Mouse (Mus musculus): ENCODE measurements around the gene Rnf145. TPM values are rescaled to one million over a fixed set of nuclear protein-coding genes. Genes with fewer than 3 reads are reported as not detected.

Rnf145 gene
- polyA plus RNA-seq, 1 experiment from 2014 or later, result 102 TPM

- H3K27me3 ChIP-seq (replicated peaks; ENCODE audit: control insufficient read depth, insufficient read depth, low read length), result no peaks in the 10 kb centered on the region
- peak overlapping the region; percentile 98; the same call in 1 of the 2 replicates for H3K9ac ChIP-seq (ENCODE audit: low read length)
- DNase-seq (ENCODE audit: low spot score) (peak; percentile 16), ATAC-seq (no peak)
- H3K4me1 ChIP-seq (ENCODE audit: control insufficient read depth, insufficient read depth, low read length), result 0 out of 2 replicates have a peak, but pooled peaks cover 7% of the 10 kb centered on the region
- peak overlapping the region; percentile 85 for H3K4me2 ChIP-seq (ENCODE audit: low read length)
- no peaks in the 10 kb centered on the region for H3K9me3 ChIP-seq (replicated peaks; ENCODE audit: control insufficient read depth, low read length)
- H3K36me3 ChIP-seq (ENCODE audit: control insufficient read depth, insufficient read depth, low read length), result no peaks in the 10 kb centered on the region
- WGBS, result 43% methylated on average over 6 of the region's 6 CpGs
- H3K27ac ChIP-seq (ENCODE audit: low read depth, low read length), result no peak overlapping the region
- H3K4me3 ChIP-seq (ENCODE audit: low read depth, low read length), result peak overlapping the region; percentile 96; the same call in 1 of the 2 replicates
These were observed 1.0 kb upstream of the Rnf145 start for GRCm38 (mm10) chr11:44517561-44518280.

GRCm38 (mm10) chr11:44519096-44519949 lies 559 bp downstream of the Rnf145 start:
- WGBS, result under 1% methylated on average over 35 of the region's 61 CpGs
- DNase-seq (ENCODE audit: low spot score) (peak; percentile 42), ATAC-seq (peak; percentile 65)
- peak overlapping the region; percentile 98 for H3K9ac ChIP-seq (ENCODE audit: low read length)
- H3K4me2 ChIP-seq (ENCODE audit: low read length), result peak overlapping the region; percentile 85
- H3K36me3 ChIP-seq (ENCODE audit: control insufficient read depth, insufficient read depth, low read length), result no peaks in the 10 kb centered on the region
- no peaks in the 10 kb centered on the region for H3K27me3 ChIP-seq (replicated peaks; ENCODE audit: control insufficient read depth, insufficient read depth, low read length)
- peak overlapping the region; percentile 92 for H3K27ac ChIP-seq (ENCODE audit: low read depth, low read length)
- peak overlapping the region; percentile 96 for H3K4me3 ChIP-seq (ENCODE audit: low read depth, low read length)
- no peaks in the 10 kb centered on the region for H3K9me3 ChIP-seq (replicated peaks; ENCODE audit: control insufficient read depth, low read length)
- H3K4me1 ChIP-seq (ENCODE audit: control insufficient read depth, insufficient read depth, low read length), result 0 out of 2 replicates have a peak, but pooled peaks cover 7% of the 10 kb centered on the region

GRCm38 (mm10) chr11:44519950-44520761 lies 1.4 kb downstream of the Rnf145 start:
- Histone ChIP-seq H3K4me2 (ENCODE audit: low read length) (peak overlapping the region; percentile 85), H3K4me1 (ENCODE audit: control insufficient read depth, insufficient read depth, low read length) (0 out of 2 replicates have a peak, but pooled peaks cover 7% of the 10 kb centered on the region), H3K9ac (ENCODE audit: low read length) (peak overlapping the region; percentile 98), H3K27ac (ENCODE audit: low read depth, low read length) (peak overlapping the region; percentile 92), H3K27me3 (replicated peaks; ENCODE audit: control insufficient read depth, insufficient read depth, low read length) (no peaks in the 10 kb centered on the region), H3K36me3 (ENCODE audit: control insufficient read depth, insufficient read depth, low read length) (peaks cover 5% of the 10 kb centered on the region), H3K9me3 (replicated peaks; ENCODE audit: control insufficient read depth, low read length) (no peaks in the 10 kb centered on the region), H3K4me3 (ENCODE audit: low read depth, low read length) (peak overlapping the region; percentile 96)
- under 1% methylated on average over 28 of the region's 28 CpGs for WGBS
- DNase-seq (ENCODE audit: low spot score) (peak; percentile 82), ATAC-seq (peak; percentile 82)

- Histone ChIP-seq H3K4me3 (ENCODE audit: low read depth, low read length) (no peak overlapping the region), H3K4me2 (ENCODE audit: low read length) (no peak overlapping the region), H3K27me3 (replicated peaks; ENCODE audit: control insufficient read depth, insufficient read depth, low read length) (no peaks in the 10 kb centered on the region), H3K36me3 (ENCODE audit: control insufficient read depth, insufficient read depth, low read length) (peaks cover 23% of the 10 kb centered on the region), H3K9me3 (replicated peaks; ENCODE audit: control insufficient read depth, low read length) (no peaks in the 10 kb centered on the region), H3K27ac (ENCODE audit: low read depth, low read length) (no peak overlapping the region), H3K4me1 (ENCODE audit: control insufficient read depth, insufficient read depth, low read length) (0 out of 2 replicates have a peak, but pooled peaks cover 7% of the 10 kb centered on the region), H3K9ac (ENCODE audit: low read length) (no peak overlapping the region)
- DNase-seq (ENCODE audit: low spot score) (no peak), ATAC-seq (no peak)
- WGBS, result 73% methylated on average over 5 of the region's 5 CpGs
These were observed 3.8 kb downstream of the Rnf145 start for GRCm38 (mm10) chr11:44522594-44522993.

- ATAC-seq, result no peak
- Histone ChIP-seq H3K4me3 (ENCODE audit: low read depth, low read length) (no peak overlapping the region), H3K4me2 (ENCODE audit: low read length) (no peak overlapping the region), H3K4me1 (ENCODE audit: control insufficient read depth, insufficient read depth, low read length) (0 out of 2 replicates have a peak, but pooled peaks cover 7% of the 10 kb centered on the region), H3K9ac (ENCODE audit: low read length) (no peak overlapping the region), H3K27me3 (replicated peaks; ENCODE audit: control insufficient read depth, insufficient read depth, low read length) (no peaks in the 10 kb centered on the region), H3K9me3 (replicated peaks; ENCODE audit: control insufficient read depth, low read length) (no peaks in the 10 kb centered on the region), H3K36me3 (ENCODE audit: control insufficient read depth, insufficient read depth, low read length) (peaks cover 36% of the 10 kb centered on the region), H3K27ac (ENCODE audit: low read depth, low read length) (no peak overlapping the region)
- DNase-seq (ENCODE audit: low spot score), result no peak
- 78% methylated on average over 4 of the region's 4 CpGs for WGBS
These were observed 7.0 kb downstream of the Rnf145 start for GRCm38 (mm10) chr11:44525765-44526164.

- no peaks in the 10 kb centered on the region for H3K4me1 ChIP-seq (ENCODE audit: control insufficient read depth, insufficient read depth, low read length)
- no peak for ATAC-seq
- no peaks in the 10 kb centered on the region for H3K9me3 ChIP-seq (replicated peaks; ENCODE audit: control insufficient read depth, low read length)
- H3K4me3 ChIP-seq (ENCODE audit: low read depth, low read length), result no peak overlapping the region
- H3K36me3 ChIP-seq (ENCODE audit: control insufficient read depth, insufficient read depth, low read length), result peaks cover 43% of the 10 kb centered on the region
- H3K27me3 ChIP-seq (replicated peaks; ENCODE audit: control insufficient read depth, insufficient read depth, low read length), result no peaks in the 10 kb centered on the region
- 94% methylated on average over 11 of the region's 11 CpGs for WGBS
- DNase-seq (ENCODE audit: low spot score), result no peak
- H3K9ac ChIP-seq (ENCODE audit: low read length), result no peak overlapping the region
- no peak overlapping the region for H3K4me2 ChIP-seq (ENCODE audit: low read length)
- H3K27ac ChIP-seq (ENCODE audit: low read depth, low read length), result no peak overlapping the region
These were observed 8.0 kb downstream of the Rnf145 start for GRCm38 (mm10) chr11:44526654-44527263.

GRCm38 (mm10) chr11:44528560-44529199 lies 9.9 kb downstream of the Rnf145 start:
- 87% methylated on average over 14 of the region's 14 CpGs for WGBS
- H3K4me3 ChIP-seq (ENCODE audit: low read depth, low read length), result no peak overlapping the region
- no peak for ATAC-seq
- H3K36me3 ChIP-seq (ENCODE audit: control insufficient read depth, insufficient read depth, low read length), result peaks cover 59% of the 10 kb centered on the region
- no peak overlapping the region for H3K27ac ChIP-seq (ENCODE audit: low read depth, low read length)
- no peaks in the 10 kb centered on the region for H3K9me3 ChIP-seq (replicated peaks; ENCODE audit: control insufficient read depth, low read length)
- H3K9ac ChIP-seq (ENCODE audit: low read length), result no peak overlapping the region
- H3K27me3 ChIP-seq (replicated peaks; ENCODE audit: control insufficient read depth, insufficient read depth, low read length), result no peaks in the 10 kb centered on the region
- H3K4me2 ChIP-seq (ENCODE audit: low read length), result no peak overlapping the region
- no peaks in the 10 kb centered on the region for H3K4me1 ChIP-seq (ENCODE audit: control insufficient read depth, insufficient read depth, low read length)
- DNase-seq (ENCODE audit: low spot score), result no peak

GRCm38 (mm10) chr11:44529200-44529599 lies 10.4 kb downstream of the Rnf145 start:
- Histone ChIP-seq H3K9ac (ENCODE audit: low read length) (no peak overlapping the region), H3K4me2 (ENCODE audit: low read length) (no peak overlapping the region), H3K4me1 (ENCODE audit: control insufficient read depth, insufficient read depth, low read length) (no peaks in the 10 kb centered on the region), H3K27me3 (replicated peaks; ENCODE audit: control insufficient read depth, insufficient read depth, low read length) (no peaks in the 10 kb centered on the region), H3K27ac (ENCODE audit: low read depth, low read length) (no peak overlapping the region), H3K36me3 (ENCODE audit: control insufficient read depth, insufficient read depth, low read length) (peaks cover 64% of the 10 kb centered on the region), H3K9me3 (replicated peaks; ENCODE audit: control insufficient read depth, low read length) (no peaks in the 10 kb centered on the region), H3K4me3 (ENCODE audit: low read depth, low read length) (no peak overlapping the region)
- ATAC-seq (no peak), DNase-seq (ENCODE audit: low spot score) (no peak)
- 94% methylated on average over 12 of the region's 12 CpGs for WGBS
